Mouse (Mus musculus) gastrocnemius, adult 2 months (tissue): ENCODE data around the gene Ndufa6. TPM values are rescaled to one million over a fixed set of nuclear protein-coding genes. Genes with fewer than 3 reads are reported as not detected.

Experiments
- DNase-seq: peaks from one replicate; pipeline ENCODE4 v3.0.0; 2022
- H3K27ac ChIP-seq: fragments of 200-600 bp; 2 replicates; pipeline ENCODE4 v1.8.1; 2022; ENCODE audit warnings: mild to moderate bottlenecking
- H3K4me3 ChIP-seq: fragments of 200-600 bp; 2 replicates; pipeline ENCODE4 v1.8.1; 2022; ENCODE audit warnings: mild to moderate bottlenecking, moderate library complexity
- CTCF ChIP-seq: fragments of 200-600 bp; IDR thresholded peaks from 2 replicates; pipeline ENCODE4 v1.8.1; 2022; ENCODE audit warnings: antibody characterized with exemption, mild to moderate bottlenecking, moderate library complexity
- intact Hi-C: fragments of 180-260 bp; cut with DNase I; formaldehyde crosslinking; loops from one replicate; pipeline ENCODE4 v1.15.1; 2025
- total RNA-seq, 2 experiments: library from RNA; stranded (reverse); gene quantifications; 2 replicates each; pipeline ENCODE4 v1.2.3; 2021

The Ndufa6 gene
- total RNA-seq, 2 experiments from 2014 or later = 464 to 595 TPM

DNA sequence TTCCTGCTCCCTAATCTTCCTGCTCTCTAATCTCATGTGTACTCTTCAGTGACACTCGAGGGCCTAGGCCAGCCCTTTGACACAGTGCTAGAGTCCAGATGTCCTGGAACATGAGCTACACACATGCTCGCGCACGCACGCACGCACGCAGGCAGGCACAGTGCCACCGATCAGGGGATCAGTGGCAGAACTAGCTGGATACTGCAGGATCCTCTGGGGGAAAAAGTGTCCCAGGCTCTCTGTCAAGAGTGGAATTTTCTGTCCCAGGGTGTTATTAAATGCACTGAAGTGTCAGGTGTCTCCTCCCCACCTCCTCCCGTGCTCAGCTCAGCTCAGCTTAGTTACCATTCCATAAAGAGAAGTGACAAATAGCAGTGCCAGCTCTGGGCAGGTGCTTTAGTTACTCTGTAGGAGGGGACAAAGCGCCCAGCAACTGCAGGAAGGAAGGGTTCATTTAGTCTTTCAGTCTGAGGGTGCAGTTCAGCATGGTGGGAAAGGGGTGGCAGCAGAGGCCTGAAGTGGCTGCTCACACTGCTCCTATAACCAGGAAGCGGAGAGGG lies 7.4 kb upstream of the Ndufa6 start:
- H3K4me3 ChIP-seq = peak overlapping the region; percentile 28
- peak overlapping the region; percentile 94 for H3K27ac ChIP-seq
- DNase-seq = peak; percentile 83
- intact Hi-C loops = no loop called here
- peak; percentile 53 for TF ChIP-seq CTCF

GRCm38 (mm10) chr15:82358431-82359260 lies 4.5 kb upstream of the Ndufa6 start:
- H3K4me3 ChIP-seq = peak overlapping the region; percentile 46
- peak; percentile 49 for DNase-seq
- H3K27ac ChIP-seq = peak overlapping the region; percentile 82
- no peak for TF ChIP-seq CTCF
- intact Hi-C loops = no loop called here

DNA sequence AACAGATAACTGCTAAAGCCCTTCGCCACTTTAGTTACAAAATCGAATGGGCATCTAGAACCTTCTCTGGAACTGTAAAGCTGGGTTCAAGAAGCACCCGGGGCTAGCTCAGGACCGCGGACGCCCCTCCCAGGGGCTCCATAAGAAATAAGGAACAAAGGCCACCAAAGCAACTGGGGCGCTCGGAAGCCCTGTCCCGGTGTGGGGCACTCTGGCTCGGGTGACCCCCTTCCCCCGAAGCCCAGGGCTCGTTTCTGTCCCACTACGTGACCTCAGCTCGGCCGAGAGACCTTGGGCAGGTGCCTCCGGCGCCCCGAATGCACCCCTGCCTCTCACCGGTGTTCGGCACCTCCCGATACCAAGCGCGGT lies 393 bp downstream of the Ndufa6 start:
- no peak for TF ChIP-seq CTCF
- Histone ChIP-seq H3K27ac (peak overlapping the region; percentile 99), H3K4me3 (peak overlapping the region; percentile 87)
- intact Hi-C loops = loop anchor here (2.0 kb wide), 2 partner anchors 27 to 63 kb away; partner anchors contain the start of gene Cyp2d22
- DNase-seq = no peak

GRCm38 (mm10) chr15:82353078-82353744 lies 911 bp downstream of the Ndufa6 start:
- Histone ChIP-seq H3K4me3 (peak overlapping the region; percentile 87), H3K27ac (peak overlapping the region; percentile 99)
- DNase-seq = no peak
- no peak for TF ChIP-seq CTCF
- intact Hi-C loops = no loop called here

- H3K27ac ChIP-seq = no peak overlapping the region
- intact Hi-C loops = no loop called here
Measured at GRCm38 (mm10) chr15:82351480-82351879, 2.6 kb downstream of the Ndufa6 start.

GRCm38 (mm10) chr15:82350349-82350748 lies 3.8 kb downstream of the Ndufa6 start:
- H3K27ac ChIP-seq = no peak overlapping the region
- H3K4me3 ChIP-seq = no peak overlapping the region
- no peak for DNase-seq
- no peak for TF ChIP-seq CTCF
- intact Hi-C loops = no loop called here

More at GRCm38 (mm10) chr15:82351480-82351879, 2.6 kb downstream of the Ndufa6 start:
- no peak for TF ChIP-seq CTCF
- no peak for DNase-seq
- no peak overlapping the region for H3K4me3 ChIP-seq

DNA sequence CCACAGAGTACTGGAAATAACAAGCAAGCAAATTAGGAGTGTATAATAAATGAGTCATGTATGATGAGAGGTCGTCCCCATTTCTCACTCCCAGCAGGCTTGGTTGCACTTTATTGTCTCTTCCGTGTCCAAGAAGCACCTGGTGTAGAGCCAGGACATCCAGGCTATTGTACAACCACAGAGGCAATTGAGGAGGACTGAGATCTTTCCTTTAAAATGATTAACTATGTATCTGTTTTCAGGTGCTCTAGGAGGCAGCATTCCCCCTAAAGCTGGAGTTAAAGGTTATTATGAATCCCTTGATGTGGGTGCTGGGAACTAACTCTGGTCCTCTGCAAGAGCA lies 5.2 kb downstream of the Ndufa6 start:
- TF ChIP-seq CTCF = no peak
- H3K27ac ChIP-seq = peak overlapping the region; percentile 16; the same call in 1 of the 2 replicates
- H3K4me3 ChIP-seq = no peak overlapping the region
- DNase-seq = no peak
- intact Hi-C loops = loop anchor here (10.0 kb wide), 2 partner anchors 284 to 494 kb away; partner anchors contain the start of genes Mei1 and Tob2

DNA sequence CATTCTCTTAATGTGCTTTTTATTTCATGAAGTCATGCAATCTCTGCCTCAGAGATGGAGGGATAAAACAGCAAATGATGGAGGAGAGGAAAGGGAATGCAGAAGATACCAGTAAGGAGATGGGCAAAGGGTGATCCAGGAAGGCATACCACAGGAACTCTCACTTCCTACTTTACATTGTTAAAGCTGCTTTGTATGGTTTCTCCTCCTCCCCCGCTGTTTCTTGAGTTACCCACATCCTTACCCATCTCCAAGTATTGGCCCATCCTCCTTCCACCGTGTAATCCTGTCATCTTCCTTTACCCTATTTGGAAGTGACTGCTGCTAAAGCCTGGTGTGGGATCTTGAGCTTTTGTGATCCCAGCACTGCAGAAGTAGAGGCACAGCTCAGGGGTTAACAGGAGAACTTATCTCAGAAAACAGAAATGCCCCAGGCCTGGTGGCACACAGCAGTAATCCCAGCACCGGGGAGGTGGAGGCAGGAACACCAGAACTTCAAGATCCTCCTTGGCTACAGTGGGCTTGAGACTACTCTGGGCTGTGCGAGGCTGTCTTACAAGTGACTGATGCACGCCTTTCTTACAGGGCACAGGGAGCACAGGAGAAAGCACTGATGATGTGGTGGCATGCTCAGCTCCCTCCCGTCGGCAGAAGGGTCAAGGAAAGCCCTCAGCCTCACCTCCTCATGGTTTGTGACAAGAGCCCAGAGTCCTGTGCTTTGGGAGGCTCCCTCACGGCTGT lies 5.7 kb downstream of the Ndufa6 start:
- TF ChIP-seq CTCF = no peak
- intact Hi-C loops = loop anchor here (10.0 kb wide), 2 partner anchors 284 to 494 kb away; partner anchors contain the start of genes Mei1 and Tob2
- DNase-seq = no peak
- Histone ChIP-seq H3K27ac (peak overlapping the region; percentile 16; the same call in 1 of the 2 replicates), H3K4me3 (no peak overlapping the region)

DNA sequence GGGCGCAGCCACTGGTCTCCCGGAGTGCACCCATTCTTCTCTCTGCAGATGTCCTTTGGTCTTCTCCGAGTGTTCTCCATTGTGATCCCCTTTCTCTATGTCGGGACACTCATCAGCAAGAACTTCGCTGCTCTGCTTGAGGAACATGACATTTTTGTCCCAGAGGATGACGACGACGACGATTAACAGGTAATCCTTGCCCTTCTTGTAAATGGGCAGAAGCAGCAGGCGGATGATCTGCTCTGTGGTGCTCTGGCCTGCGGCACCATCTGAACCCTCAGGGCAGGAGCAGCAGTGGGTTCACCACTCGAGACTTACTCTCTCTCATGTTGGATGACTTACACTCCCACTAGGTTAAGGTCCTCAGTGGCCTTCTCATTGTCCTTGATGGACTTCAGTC lies 6.3 kb downstream of the Ndufa6 start:
- peak overlapping the region; percentile 99; the same call in 1 of the 2 replicates for H3K27ac ChIP-seq
- no peak for TF ChIP-seq CTCF
- H3K4me3 ChIP-seq = peak overlapping the region; percentile 75; the same call in 1 of the 2 replicates
- DNase-seq = no peak
- intact Hi-C loops = loop anchor here (10.0 kb wide), 2 partner anchors 283 to 493 kb away; partner anchors contain the start of genes Mei1 and Tob2

- H3K27ac ChIP-seq = peak overlapping the region; percentile 99
- intact Hi-C loops = loop anchor here (10.0 kb wide), 2 partner anchors 282 to 492 kb away; partner anchors contain the start of genes Mei1 and Tob2
- no peak for DNase-seq
- peak overlapping the region; percentile 75 for H3K4me3 ChIP-seq
- TF ChIP-seq CTCF = no peak
Measured at GRCm38 (mm10) chr15:82347303-82347676, 6.8 kb downstream of the Ndufa6 start.

DNA sequence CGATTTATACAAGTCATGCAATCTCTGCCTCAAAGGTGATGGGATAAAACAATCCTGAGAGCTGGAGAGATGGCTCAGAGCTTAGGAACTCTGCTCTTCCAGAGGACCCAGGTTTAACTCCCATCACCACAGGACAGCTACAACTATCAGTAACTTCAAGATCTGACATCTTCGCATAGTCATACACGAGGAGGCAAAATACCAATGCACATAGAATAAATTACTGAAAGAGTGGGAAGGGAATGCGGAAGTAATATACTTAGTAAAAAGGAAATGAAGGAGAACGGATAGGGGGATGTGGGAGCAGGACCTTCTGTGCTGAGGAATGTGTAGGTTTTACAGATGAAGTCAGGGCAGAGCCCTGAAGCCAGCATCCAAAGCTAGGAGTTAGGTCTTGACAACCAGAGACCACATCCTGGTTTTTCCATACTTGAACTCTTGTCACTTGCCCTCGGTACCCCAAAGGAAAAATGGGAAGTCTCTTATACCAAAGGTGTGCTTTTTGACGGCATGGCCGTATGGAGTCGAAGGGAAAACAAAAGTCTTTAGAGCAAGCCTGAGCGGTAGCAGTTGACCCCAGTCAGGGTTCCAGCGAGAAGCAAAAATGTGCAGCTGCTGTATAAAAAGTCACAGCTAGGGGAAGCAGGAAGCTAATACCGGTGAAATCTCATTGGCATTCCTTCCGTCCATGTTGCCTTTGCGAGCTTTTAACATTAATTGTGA lies 7.4 kb downstream of the Ndufa6 start:
- no peak for DNase-seq
- peak overlapping the region; percentile 99 for H3K27ac ChIP-seq
- intact Hi-C loops = loop anchor here (10.0 kb wide), 2 partner anchors 282 to 492 kb away; partner anchors contain the start of genes Mei1 and Tob2
- H3K4me3 ChIP-seq = peak overlapping the region; percentile 75
- no peak; the same call in 1 of the 2 replicates for TF ChIP-seq CTCF
